Mouse (Mus musculus) hindbrain, embryonic 15.5 days (tissue): ENCODE data around the gene Prss50. TPM values are rescaled to one million over a fixed set of nuclear protein-coding genes. Genes with fewer than 3 reads are reported as not detected.

ENCODE experiments used
- ATAC-seq: fragments of 200-750 bp; cut with Nextera tagmentation; 2 replicates; pipeline ENCODE4 v1.8.0; 2017; ENCODE audit warnings: low read depth, moderate number of reproducible peaks, moderate TSS enrichment; ENCODE audit not compliant: low FRiP score
- H3K27ac ChIP-seq: fragments of 300-500 bp; sonication (generic); replicated peaks from 2 replicates; pipeline ENCODE4 v1.5.1; 2015; ENCODE audit warnings: mild to moderate bottlenecking, inconsistent platforms
- H3K27me3 ChIP-seq: fragments of 300-500 bp; sonication (generic); 2 replicates; pipeline ENCODE4 v1.6.1; 2015; ENCODE audit warnings: control low read depth, inconsistent platforms
- H3K36me3 ChIP-seq: fragments of 300-500 bp; sonication (generic); 2 replicates; pipeline ENCODE4 v1.6.1; 2015; ENCODE audit warnings: control low read depth, inconsistent platforms
- H3K4me1 ChIP-seq: fragments of 300-500 bp; sonication (generic); replicated peaks from 2 replicates; pipeline ENCODE4 v1.6.1; 2015; ENCODE audit warnings: control low read depth, inconsistent platforms
- H3K4me2 ChIP-seq: fragments of 300-500 bp; sonication (generic); 2 replicates; pipeline ENCODE4 v1.6.1; 2015; ENCODE audit warnings: moderate library complexity, mild to moderate bottlenecking, inconsistent platforms
- H3K4me3 ChIP-seq: fragments of 300-500 bp; sonication (generic); 2 replicates; pipeline ENCODE4 v1.5.1; 2015; ENCODE audit warnings: mild to moderate bottlenecking, inconsistent platforms
- H3K9ac ChIP-seq: fragments of 300-500 bp; sonication (generic); 2 replicates; pipeline ENCODE4 v1.6.1; 2015; ENCODE audit warnings: inconsistent platforms
- H3K9me3 ChIP-seq: fragments of 300-500 bp; sonication (generic); 2 replicates; pipeline ENCODE4 v1.6.1; 2016; ENCODE audit warnings: control low read depth, inconsistent platforms
- WGBS: fragments of 180-500 bp; shearing (Covaris S2); methylation state at CpG from one replicate; pipeline ENCODE4 v1.1.7; 2015; 5-methylcytosine and 5-hydroxymethylcytosine counted together
- polyA plus RNA-seq: library from polyadenylated mRNA; unstranded; fragments of >200 nt; fragmentation: Nextera tagmentation; extraction: Ambion mirVana; gene quantifications from 2 replicates; pipeline ENCODE4 v1.2.1, GENCODE M21; 2015

Prss50 gene
- polyA plus RNA-seq, 1 experiment from 2014 or later: 0.36 TPM

GRCm38 (mm10) chr9:110841438-110841837 is 16.3 kb upstream of the Prss50 start:
- no peak for ATAC-seq
- Histone ChIP-seq H3K4me1 (no peaks in the 10 kb centered on the region), H3K36me3 (no peaks in the 10 kb centered on the region), H3K4me3 (no peak overlapping the region), H3K9me3 (no peaks in the 10 kb centered on the region), H3K9ac (no peak overlapping the region), H3K27me3 (no peaks in the 10 kb centered on the region), H3K4me2 (no peak overlapping the region), H3K27ac (no peak overlapping the region)
- 85% methylated on average over 2 of the region's 2 CpGs for WGBS

- Histone ChIP-seq H3K4me2 (no peak within 1 kb of the TSS), H3K27me3 (no peaks in the 10 kb centered on the region), H3K9me3 (no peaks in the 10 kb centered on the region), H3K36me3 (no peaks in the 10 kb centered on the region), H3K4me1 (no peaks in the 10 kb centered on the region), H3K4me3 (no peak within 1 kb of the TSS), H3K9ac (no peak within 1 kb of the TSS), H3K27ac (no peak within 1 kb of the TSS)
- no peak for ATAC-seq
- 86% methylated on average over 10 of the region's 10 CpGs for WGBS
These were observed 13.6 kb upstream of the Prss50 start, which contains the start of gene Prss46 for GRCm38 (mm10) chr9:110844206-110844605. Gene Prss46, plus strand, starts transcription at chr9:110844506.

- ATAC-seq: no peak
- no peaks in the 10 kb centered on the region for H3K4me1 ChIP-seq
- no peak overlapping the region for H3K9ac ChIP-seq
- WGBS: 77% methylated on average over 7 of the region's 7 CpGs
- no peak overlapping the region for H3K27ac ChIP-seq
- H3K36me3 ChIP-seq: no peaks in the 10 kb centered on the region
- no peak overlapping the region for H3K4me2 ChIP-seq
- no peaks in the 10 kb centered on the region for H3K27me3 ChIP-seq
- no peak overlapping the region for H3K4me3 ChIP-seq
- H3K9me3 ChIP-seq: no peaks in the 10 kb centered on the region
These were observed 8.6 kb upstream of the Prss50 start for GRCm38 (mm10) chr9:110849162-110849561.

- Histone ChIP-seq H3K4me2 (no peak overlapping the region), H3K27me3 (peaks cover 14% of the 10 kb centered on the region), H3K4me3 (no peak overlapping the region), H3K4me1 (peaks cover 6% of the 10 kb centered on the region), H3K9me3 (no peaks in the 10 kb centered on the region), H3K36me3 (no peaks in the 10 kb centered on the region), H3K27ac (no peak overlapping the region), H3K9ac (no peak overlapping the region)
- 77% methylated on average over 7 of the region's 7 CpGs for WGBS
- no peak for ATAC-seq
These were observed 1.9 kb upstream of the Prss50 start for GRCm38 (mm10) chr9:110855903-110856302.

- Histone ChIP-seq H3K4me2 (no peak overlapping the region), H3K27me3 (peaks cover 14% of the 10 kb centered on the region), H3K9me3 (no peaks in the 10 kb centered on the region), H3K36me3 (no peaks in the 10 kb centered on the region), H3K27ac (no peak overlapping the region), H3K4me3 (no peak overlapping the region), H3K9ac (no peak overlapping the region), H3K4me1 (peaks cover 6% of the 10 kb centered on the region)
- no peak for ATAC-seq
- WGBS: 68% methylated on average over 4 of the region's 4 CpGs
These were observed 847 bp upstream of the Prss50 start for GRCm38 (mm10) chr9:110856920-110857319.

- H3K4me1 ChIP-seq: peaks cover 6% of the 10 kb centered on the region
- H3K9ac ChIP-seq: no peak overlapping the region
- H3K4me2 ChIP-seq: no peak overlapping the region
- no peaks in the 10 kb centered on the region for H3K36me3 ChIP-seq
- H3K9me3 ChIP-seq: no peaks in the 10 kb centered on the region
- no peak for ATAC-seq
- H3K27ac ChIP-seq: no peak overlapping the region
- 62% methylated on average over 5 of the region's 5 CpGs for WGBS
- no peak overlapping the region for H3K4me3 ChIP-seq
- peaks cover 14% of the 10 kb centered on the region for H3K27me3 ChIP-seq
These were observed 756 bp downstream of the Prss50 start for GRCm38 (mm10) chr9:110858523-110858922.

DNA sequence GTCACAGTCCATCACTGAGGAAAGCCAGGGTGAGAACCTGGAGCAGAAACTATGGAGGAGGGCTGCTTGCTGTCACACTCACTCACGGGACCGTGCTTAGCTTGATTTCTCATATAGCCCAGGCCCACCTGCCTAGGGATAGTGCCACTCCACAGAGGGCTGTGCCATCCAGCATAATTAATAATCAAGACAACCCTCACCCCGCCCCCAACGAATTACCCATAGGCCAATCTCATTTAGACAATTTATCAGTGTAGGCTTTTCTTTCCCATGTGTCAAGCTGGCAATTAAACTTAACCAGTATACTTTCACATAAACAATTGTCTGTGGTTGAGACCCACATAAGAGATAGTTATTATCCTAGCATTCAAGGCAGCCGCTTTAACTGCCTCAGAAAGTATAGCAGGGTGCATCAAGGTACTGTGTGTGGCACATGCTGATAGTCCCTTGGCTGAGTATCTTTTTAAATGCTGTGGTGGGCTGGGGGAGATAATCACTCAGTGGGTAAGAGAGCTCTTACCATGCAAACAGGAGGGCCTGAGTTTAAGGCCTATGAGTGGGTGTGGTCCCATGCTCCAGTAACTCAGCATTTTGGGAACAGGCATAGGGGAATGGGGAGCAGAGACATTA is 1.3 kb downstream of the Prss50 start:
- 82% methylated on average over 5 of the region's 5 CpGs for WGBS

GRCm38 (mm10) chr9:110871030-110871429 is 13.3 kb downstream of the Prss50 start:
- H3K9ac ChIP-seq: no peak overlapping the region
- 20% methylated on average over 7 of the region's 7 CpGs for WGBS
- ATAC-seq: no peak
- no peak overlapping the region for H3K4me3 ChIP-seq
- H3K27me3 ChIP-seq: peaks cover 6% of the 10 kb centered on the region; the same call in 1 of the 2 replicates
- H3K4me2 ChIP-seq: no peak overlapping the region
- H3K4me1 ChIP-seq: peaks cover 25% of the 10 kb centered on the region
- no peaks in the 10 kb centered on the region for H3K36me3 ChIP-seq
- H3K27ac ChIP-seq: no peak overlapping the region
- H3K9me3 ChIP-seq: no peaks in the 10 kb centered on the region

More for the DNA sequence above, 1.3 kb downstream of the Prss50 start:
- Histone ChIP-seq H3K36me3 (no peaks in the 10 kb centered on the region), H3K4me1 (peaks cover 6% of the 10 kb centered on the region), H3K9ac (no peak overlapping the region), H3K9me3 (no peaks in the 10 kb centered on the region), H3K4me3 (no peak overlapping the region), H3K4me2 (no peak overlapping the region), H3K27ac (no peak overlapping the region), H3K27me3 (peaks cover 14% of the 10 kb centered on the region)
- ATAC-seq: no peak

GRCm38 (mm10) chr9:110873681-110874659 is 16.2 kb downstream of the Prss50 start:
- Histone ChIP-seq H3K4me2 (peak overlapping the region; percentile 64), H3K4me3 (peak overlapping the region; percentile 37), H3K27ac (peak overlapping the region; percentile 57), H3K27me3 (peaks cover 6% of the 10 kb centered on the region; the same call in 1 of the 2 replicates), H3K4me1 (peaks cover 25% of the 10 kb centered on the region), H3K9me3 (no peaks in the 10 kb centered on the region), H3K36me3 (no peaks in the 10 kb centered on the region), H3K9ac (peak overlapping the region; percentile 28)
- ATAC-seq: peak; percentile 72
- 4% methylated on average over 40 of the region's 40 CpGs for WGBS

DNA sequence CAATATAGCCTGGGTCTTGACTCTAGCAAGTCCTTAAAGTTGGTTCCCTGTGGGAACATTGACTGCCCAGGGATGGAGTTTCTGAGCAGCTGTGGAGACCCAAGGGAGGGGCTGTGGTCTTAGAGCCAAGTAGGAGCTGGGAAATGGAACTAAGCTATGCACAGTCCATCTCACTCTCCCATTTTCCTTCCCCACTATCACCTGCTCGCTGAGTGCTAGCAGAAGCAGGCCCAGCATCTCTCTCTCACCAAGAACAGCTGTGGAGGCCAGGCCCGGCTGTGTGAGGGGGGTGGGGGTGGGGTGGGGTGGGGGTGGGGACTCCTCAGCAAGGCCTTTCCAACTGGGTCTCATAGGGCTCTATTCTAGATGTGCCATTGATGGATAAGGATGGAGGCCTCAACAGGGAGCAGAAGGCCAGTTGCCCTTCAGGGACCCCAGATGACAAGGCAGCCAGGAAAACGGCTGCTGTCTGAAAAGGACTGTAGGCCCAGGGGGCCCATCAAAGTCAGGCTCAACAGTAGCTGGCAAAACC is 17.0 kb downstream of the Prss50 start:
- Histone ChIP-seq H3K36me3 (no peaks in the 10 kb centered on the region), H3K4me1 (peaks cover 33% of the 10 kb centered on the region), H3K4me3 (no peak overlapping the region), H3K9me3 (no peaks in the 10 kb centered on the region), H3K27me3 (peaks cover 6% of the 10 kb centered on the region; the same call in 1 of the 2 replicates), H3K4me2 (peak overlapping the region; percentile 64), H3K9ac (no peak overlapping the region), H3K27ac (peak overlapping the region; percentile 57)
- ATAC-seq: peak; percentile 17; the same call in 1 of the 2 replicates
- 2% methylated on average over 3 of the region's 3 CpGs for WGBS

DNA sequence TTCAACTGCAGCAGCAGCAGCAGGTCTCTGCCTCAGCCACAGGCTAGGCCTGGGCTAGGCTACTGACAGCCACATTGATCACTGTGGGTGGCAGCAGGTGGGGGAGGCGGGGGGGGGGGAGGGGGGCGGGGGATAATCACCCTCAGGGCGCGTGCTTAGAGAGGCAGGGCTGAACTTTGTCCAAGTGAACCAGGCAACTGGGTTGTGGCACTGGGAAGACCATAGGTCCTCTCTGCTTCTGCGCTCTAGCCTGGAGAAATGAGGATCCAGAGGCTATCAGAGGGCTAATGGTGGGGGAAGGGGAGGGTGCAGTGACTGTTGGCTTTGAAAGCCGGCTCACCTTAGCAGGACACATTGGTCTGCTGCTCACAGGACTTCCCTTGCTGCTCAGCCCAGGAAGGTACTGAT is 17.5 kb downstream of the Prss50 start:
- Histone ChIP-seq H3K4me2 (no peak overlapping the region), H3K9me3 (no peaks in the 10 kb centered on the region), H3K36me3 (no peaks in the 10 kb centered on the region), H3K27me3 (peaks cover 7% of the 10 kb centered on the region; the same call in 1 of the 2 replicates), H3K27ac (peak overlapping the region; percentile 57), H3K4me3 (no peak overlapping the region), H3K4me1 (peaks cover 38% of the 10 kb centered on the region), H3K9ac (no peak overlapping the region)
- WGBS: 16% methylated on average over 3 of the region's 6 CpGs
- 0 out of 2 replicates have a peak, but pooled peaks have one; percentile 24 for ATAC-seq

DNA sequence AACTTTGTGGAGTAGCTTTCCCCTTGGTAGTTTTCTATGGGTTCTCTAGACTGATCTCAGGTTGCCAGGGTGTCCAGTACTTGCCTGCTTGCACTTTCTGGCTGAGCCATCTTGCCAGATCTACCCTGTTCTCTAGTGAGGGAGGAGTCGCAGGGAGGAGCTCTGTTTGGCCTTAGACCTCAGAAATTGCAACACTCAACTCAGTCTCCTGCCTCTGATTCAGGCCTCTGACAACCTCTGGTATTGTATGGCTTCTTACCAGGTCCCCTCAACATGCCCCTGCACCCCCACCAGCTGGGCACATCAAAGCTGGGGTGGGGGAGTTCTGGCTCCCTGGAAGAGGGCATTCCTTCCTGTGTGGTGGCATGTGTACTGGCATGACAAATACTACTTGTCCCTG is 19.6 kb downstream of the Prss50 start:
- 86% methylated on average over 1 of the region's 1 CpGs for WGBS

More for the DNA sequence above, 19.6 kb downstream of the Prss50 start:
- Histone ChIP-seq H3K4me1 (peaks cover 45% of the 10 kb centered on the region), H3K4me3 (no peak overlapping the region), H3K9me3 (no peaks in the 10 kb centered on the region), H3K27me3 (peaks cover 27% of the 10 kb centered on the region), H3K4me2 (no peak overlapping the region), H3K36me3 (no peaks in the 10 kb centered on the region), H3K9ac (no peak overlapping the region), H3K27ac (no peak overlapping the region)
- no peak for ATAC-seq
